Mouse (Mus musculus): ENCODE data around the gene Cep104.
A peak's percentile ranks its signal among the peaks of the same experiment; 100 is the strongest.

The Cep104 gene

DNA sequence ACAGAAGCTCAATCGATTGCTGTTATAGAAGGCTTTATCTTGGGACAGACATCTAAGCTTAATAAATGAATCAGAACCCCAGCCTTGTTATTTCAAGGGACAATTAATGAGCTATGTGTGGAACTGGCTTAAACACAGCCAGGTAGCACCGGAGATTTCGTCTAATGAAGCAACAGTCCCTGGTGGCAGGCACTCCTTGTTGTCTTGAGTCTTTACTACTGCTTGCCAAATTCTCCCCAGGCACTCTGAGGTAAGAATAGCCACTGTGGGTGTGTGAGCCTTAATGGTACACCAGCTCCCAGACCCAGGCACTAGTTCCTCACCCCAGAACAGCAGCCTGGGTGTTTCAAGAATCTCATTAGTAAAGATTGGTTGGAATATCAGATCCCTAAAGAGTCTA, 76.4 kb downstream of the Cep104 start:
- DNase-seq (ENCODE audit: low spot score) = no peak

- DNase-seq (ENCODE audit: low spot score) = peak; percentile 7
Observed at GRCm38 (mm10) chr4:154053065-154053464, 78.1 kb downstream of the Cep104 start.

DNA sequence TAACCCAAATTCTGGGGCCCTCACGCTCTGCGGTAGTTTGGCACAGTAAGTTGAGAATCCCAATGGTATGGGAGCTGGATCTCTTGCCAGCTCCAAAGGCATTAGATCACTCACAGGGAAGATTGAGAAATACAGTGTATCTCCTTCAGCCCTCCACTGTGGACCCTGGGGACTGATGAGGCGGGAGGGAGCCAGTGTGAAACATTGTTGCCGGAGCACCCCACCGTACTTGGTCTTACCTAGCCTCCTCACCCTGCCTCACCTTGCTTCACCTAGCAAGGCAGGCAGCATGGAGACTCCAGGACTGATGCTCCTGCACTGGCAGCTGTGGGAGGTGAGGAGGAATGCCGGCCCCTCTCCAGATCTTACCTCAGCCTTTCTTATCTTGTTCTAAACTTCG, 80.5 kb downstream of the Cep104 start:
- DNase-seq (ENCODE audit: low spot score) = no peak

DNA sequence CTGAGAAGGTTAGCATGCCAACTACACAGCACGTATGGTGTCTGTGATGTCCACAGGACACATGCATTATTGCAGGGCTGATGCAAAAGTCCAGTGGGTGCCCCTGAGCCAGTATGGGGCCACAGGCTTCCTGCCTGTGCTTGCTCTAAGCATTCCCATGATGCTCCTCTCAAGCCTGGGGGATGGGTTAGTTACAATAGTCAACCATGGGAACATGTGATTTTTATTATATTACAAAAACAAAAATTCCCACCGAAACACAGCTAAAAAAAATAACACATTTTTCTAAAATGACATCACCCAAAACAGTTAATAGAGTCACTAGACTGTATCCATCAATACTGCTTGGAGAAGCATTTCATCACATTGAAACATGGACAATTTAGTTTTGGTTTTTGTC, 81.1 kb downstream of the Cep104 start:
- DNase-seq (ENCODE audit: low spot score) = no peak

GRCm38 (mm10) chr4:154056661-154057060, 81.7 kb downstream of the Cep104 start:
- DNase-seq (ENCODE audit: low spot score) = no peak

DNA sequence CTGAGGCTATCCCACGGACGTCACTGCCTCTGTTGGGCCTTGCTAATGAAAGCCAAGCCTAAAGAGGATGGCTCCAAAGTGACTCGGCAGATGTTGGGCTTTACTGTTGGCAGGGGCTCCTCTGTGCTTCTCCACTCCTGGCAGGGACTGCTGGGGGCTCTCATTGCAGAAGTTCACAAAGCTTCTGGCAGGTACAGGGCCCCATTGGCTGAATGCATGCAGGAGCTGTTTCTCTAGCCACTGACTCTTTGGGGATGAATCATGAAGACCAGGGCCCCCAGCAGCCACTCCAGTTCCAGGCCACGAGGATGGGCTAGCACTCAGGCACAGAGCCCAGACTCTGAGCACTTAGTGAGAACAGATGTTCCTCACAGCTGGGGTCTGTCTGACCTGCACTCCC, 82.7 kb downstream of the Cep104 start:
- no peak for DNase-seq (ENCODE audit: low spot score)
